Mouse (Mus musculus) cerebellum, adult 2 months (tissue): ENCODE data around the gene Ppm1j.

Source experiments
- CTCF ChIP-seq: fragments of 200-500 bp; IDR thresholded peaks from 2 replicates; pipeline ENCODE4 v1.5.1; 2011; ENCODE audit warnings: low read depth, mild to moderate bottlenecking, control low read depth, low read length, moderate library complexity, borderline replicate concordance; ENCODE audit not compliant: insufficient read depth
- POLR2A ChIP-seq: fragments of 200-500 bp; IDR thresholded peaks from 2 replicates; pipeline ENCODE4 v1.6.1; 2011; ENCODE audit warnings: low read length, control low read depth, borderline replicate concordance; ENCODE audit not compliant: insufficient read depth

DNA sequence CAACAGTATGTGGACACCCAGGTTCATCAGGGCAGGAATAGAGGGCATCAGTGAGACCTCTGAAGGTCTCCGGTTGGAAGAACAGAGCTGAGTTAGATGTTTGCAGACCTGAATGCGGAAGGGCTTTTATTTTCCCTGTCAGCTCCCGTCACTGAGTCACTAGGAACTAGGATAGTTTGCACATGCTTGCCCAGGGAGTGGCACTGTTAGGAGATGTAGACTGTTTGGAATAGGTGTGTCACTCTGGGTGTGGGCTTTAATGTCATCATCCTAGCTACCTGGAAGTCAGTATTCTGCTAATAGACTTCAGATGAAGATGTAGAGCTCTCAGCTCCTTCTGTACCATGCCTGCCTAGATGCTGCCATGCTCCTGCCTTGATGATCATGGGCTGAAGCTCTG lies 38.9 kb upstream of the Ppm1j start:
- no peak for TF ChIP-seq CTCF
- TF ChIP-seq POLR2A, result no peak
